Mouse (Mus musculus) midbrain, postnatal 0 days (tissue): ENCODE results near the gene Yif1b. TPM values are rescaled to one million over a fixed set of nuclear protein-coding genes. Genes with fewer than 3 reads are reported as not detected.
A peak's percentile ranks its signal among the peaks of the same experiment; 100 is the strongest.

Experiments used
- ATAC-seq: fragments of 200-750 bp; cut with Nextera tagmentation; 2 replicates; pipeline ENCODE4 v1.8.0; 2017; ENCODE audit warnings: moderate number of reproducible peaks, mild to moderate bottlenecking, moderate TSS enrichment, moderate library complexity; ENCODE audit not compliant: low FRiP score
- DNase-seq: peaks from one replicate; pipeline ENCODE4 v3.0.0-alpha.2; 2015; ENCODE audit warnings: low spot score
- H3K27ac ChIP-seq: fragments of 300-500 bp; sonication (generic); 2 replicates; pipeline ENCODE4 v1.5.1; 2014; ENCODE audit warnings: low read depth, mild to moderate bottlenecking, low read length, mixed read lengths
- H3K27me3 ChIP-seq: fragments of 300-500 bp; sonication (generic); 2 replicates; pipeline ENCODE4 v1.6.1; 2014; ENCODE audit warnings: low read length, control low read depth, mixed read lengths; ENCODE audit not compliant: insufficient read depth
- H3K36me3 ChIP-seq: fragments of 300-500 bp; sonication (generic); 2 replicates; pipeline ENCODE4 v1.6.1; 2014; ENCODE audit warnings: low read length, control low read depth, mixed read lengths; ENCODE audit not compliant: insufficient read depth
- H3K4me1 ChIP-seq: fragments of 300-500 bp; sonication (generic); 2 replicates; pipeline ENCODE4 v1.6.1; 2014; ENCODE audit warnings: mild to moderate bottlenecking, control low read depth, antibody characterized with exemption, low read length, mixed read lengths; ENCODE audit not compliant: insufficient read depth
- H3K4me2 ChIP-seq: fragments of 300-500 bp; sonication (generic); 2 replicates; pipeline ENCODE4 v1.6.1; 2014; ENCODE audit warnings: low read depth, mild to moderate bottlenecking, low read length, mixed read lengths; ENCODE audit not compliant: poor library complexity, severe bottlenecking
- H3K4me3 ChIP-seq: fragments of 300-500 bp; sonication (generic); 2 replicates; pipeline ENCODE4 v1.5.1; 2014; ENCODE audit warnings: low read depth, mild to moderate bottlenecking, low read length, moderate library complexity
- H3K9ac ChIP-seq: fragments of 300-500 bp; sonication (generic); replicated peaks from 2 replicates; pipeline ENCODE4 v1.6.1; 2014; ENCODE audit warnings: mild to moderate bottlenecking, low read length, moderate library complexity, mixed read lengths; ENCODE audit not compliant: poor library complexity, severe bottlenecking
- H3K9me3 ChIP-seq: fragments of 300-500 bp; sonication (generic); 2 replicates; pipeline ENCODE4 v1.6.1; 2016; ENCODE audit warnings: low read length, control low read depth
- CTCF ChIP-seq: IDR thresholded peaks from 2 replicates; pipeline ENCODE4 v1.5.1; 2016; ENCODE audit warnings: antibody characterized with exemption, mild to moderate bottlenecking
- WGBS: fragments of 180-500 bp; shearing (Covaris S2); extraction: QIAGEN DNeasy Blood & Tissue Kit; methylation state at CpG from one replicate; pipeline ENCODE4 v1.1.7; 2014; 5-methylcytosine and 5-hydroxymethylcytosine counted together
- polyA plus RNA-seq: library from polyadenylated mRNA; unstranded; fragments of >200 nt; fragmentation: Nextera tagmentation; extraction: Ambion mirVana; gene quantifications from 2 replicates; pipeline ENCODE4 v1.2.1, GENCODE M21; 2015
- total RNA-seq: library from RNA; depleted of rRNA; stranded (reverse); fragments of >200 nt; gene quantifications from 2 replicates; pipeline ENCODE4 v1.2.3, GENCODE M21; 2014; rRNA removed

Yif1b gene
- total and polyA plus RNA-seq, 2 experiments from 2014 or later = 122 to 127 TPM

GRCm38 (mm10) chr7:29295861-29296647 lies 57.9 kb downstream of the Yif1b start:
- Histone ChIP-seq H3K9me3 (no peaks in the 10 kb centered on the region), H3K27me3 (no peaks in the 10 kb centered on the region), H3K36me3 (no peaks in the 10 kb centered on the region), H3K4me2 (no peak overlapping the region), H3K9ac (no peak overlapping the region), H3K27ac (no peak overlapping the region), H3K4me3 (no peak overlapping the region), H3K4me1 (no peaks in the 10 kb centered on the region)
- ATAC-seq (no peak), DNase-seq (no peak)
- TF ChIP-seq CTCF = no peak
- 88% methylated on average over 24 of the region's 24 CpGs for WGBS

- Histone ChIP-seq H3K4me3 (no peak overlapping the region), H3K27ac (no peak overlapping the region), H3K4me2 (no peak overlapping the region), H3K27me3 (no peaks in the 10 kb centered on the region), H3K9me3 (no peaks in the 10 kb centered on the region), H3K36me3 (no peaks in the 10 kb centered on the region), H3K4me1 (no peaks in the 10 kb centered on the region), H3K9ac (no peak overlapping the region)
- DNase-seq = peak; percentile 79
- TF ChIP-seq CTCF = peak; percentile 86
- WGBS = 13% methylated on average over 10 of the region's 10 CpGs
- no peak for ATAC-seq
Measured at GRCm38 (mm10) chr7:29296998-29297397, 58.9 kb downstream of the Yif1b start.

Other genes starting within 250 kb of the Yif1b start
- 7.0 and 7.2 TPM in 2 replicates for gene Ryr1, start 113.2 kb upstream of the Yif1b start, total RNA-seq
- 13.6 and 15.2 TPM in 2 replicates for gene Ryr1, start 113.2 kb upstream of the Yif1b start, polyA plus RNA-seq
- gene Rasgrp4, start 103.5 kb upstream of the Yif1b start, total RNA-seq = 0.80 and 2.2 TPM in 2 replicates
- 0.79 and 1.1 TPM in 2 replicates for gene Rasgrp4, start 103.5 kb upstream of the Yif1b start, polyA plus RNA-seq
- gene Fam98c, start 82.1 kb upstream of the Yif1b start, total RNA-seq = 27.5 and 32.9 TPM in 2 replicates
- gene Fam98c, start 82.1 kb upstream of the Yif1b start, polyA plus RNA-seq = 37.9 and 38.0 TPM in 2 replicates
- 0.49 and 1.3 TPM in 2 replicates for gene Ggn, start 68.1 kb upstream of the Yif1b start, total RNA-seq
- gene Ggn, start 68.1 kb upstream of the Yif1b start, polyA plus RNA-seq = 0.35 and 0.69 TPM in 2 replicates
- 33.3 and 35.0 TPM in 2 replicates for gene Spred3, start 67.9 kb upstream of the Yif1b start, total RNA-seq
- 10.4 and 13.1 TPM in 2 replicates for gene Spred3, start 67.9 kb upstream of the Yif1b start, polyA plus RNA-seq
- 289 and 329 TPM in 2 replicates for gene Psmd8, start 57.6 kb upstream of the Yif1b start, total RNA-seq
- gene Psmd8, start 57.6 kb upstream of the Yif1b start, polyA plus RNA-seq = 286 and 292 TPM in 2 replicates
- 3.2 and 4.3 TPM in 2 replicates for gene Catsperg1, start 24.3 kb upstream of the Yif1b start, total RNA-seq
- gene Catsperg1, start 24.3 kb upstream of the Yif1b start, polyA plus RNA-seq = 2.9 and 3.7 TPM in 2 replicates
- gene Kcnk6, start 5.8 kb upstream of the Yif1b start, total RNA-seq = 1.7 and 1.8 TPM in 2 replicates
- 2.2 and 2.4 TPM in 2 replicates for gene Kcnk6, start 5.8 kb upstream of the Yif1b start, polyA plus RNA-seq
- 0.52 TPM in 1 of 2 replicates, not detected in the other for gene 2200002D01Rik, start 10.1 kb downstream of the Yif1b start, total RNA-seq
- 1.2 and 2.0 TPM in 2 replicates for gene 2200002D01Rik, start 10.1 kb downstream of the Yif1b start, polyA plus RNA-seq
- 46.6 and 47.7 TPM in 2 replicates for gene Spint2, start 43.6 kb downstream of the Yif1b start, total RNA-seq
- gene Spint2, start 43.6 kb downstream of the Yif1b start, polyA plus RNA-seq = 148 and 153 TPM in 2 replicates
- gene Ppp1r14a, start 51.0 kb downstream of the Yif1b start, total RNA-seq = 1.3 TPM in 2 replicates
- 1.4 and 1.7 TPM in 2 replicates for gene Ppp1r14a, start 51.0 kb downstream of the Yif1b start, polyA plus RNA-seq
- gene Dpf1, start 65.6 kb downstream of the Yif1b start, total RNA-seq = 192 and 197 TPM in 2 replicates
- 160 and 162 TPM in 2 replicates for gene Dpf1, start 65.6 kb downstream of the Yif1b start, polyA plus RNA-seq